Mouse (Mus musculus) liver, adult (tissue): ENCODE results near the gene Srgap1.

Experiments used
- GATA4 ChIP-seq: IDR thresholded peaks from 2 replicates; pipeline ENCODE4 v1.6.1; 2014; ENCODE audit warnings: mild to moderate bottlenecking, low read length; ENCODE audit not compliant: insufficient replicate concordance

Srgap1 gene

GRCm38 (mm10) chr10:122030420-122030819 lies 16.7 kb downstream of the Srgap1 start:
- no peak for TF ChIP-seq GATA4

GRCm38 (mm10) chr10:122029738-122030137 lies 17.4 kb downstream of the Srgap1 start:
- TF ChIP-seq GATA4: no peak; the same call in 1 of the 2 replicates

- TF ChIP-seq GATA4: no peak
Measured at GRCm38 (mm10) chr10:122025198-122025597, 21.9 kb downstream of the Srgap1 start.

- no peak for TF ChIP-seq GATA4
Measured at GRCm38 (mm10) chr10:122020906-122021305, 26.2 kb downstream of the Srgap1 start.

GRCm38 (mm10) chr10:122020255-122020654 lies 26.9 kb downstream of the Srgap1 start:
- no peak; the same call in 1 of the 2 replicates for TF ChIP-seq GATA4

- TF ChIP-seq GATA4: no peak
Measured at GRCm38 (mm10) chr10:122018594-122019048, 28.5 kb downstream of the Srgap1 start.

- TF ChIP-seq GATA4: no peak
Measured at GRCm38 (mm10) chr10:122017743-122018142, 29.4 kb downstream of the Srgap1 start.

- no peak for TF ChIP-seq GATA4
Measured at GRCm38 (mm10) chr10:122017063-122017462, 30.1 kb downstream of the Srgap1 start.

- peak; percentile 49; the same call in 1 of the 2 replicates for TF ChIP-seq GATA4
Measured at GRCm38 (mm10) chr10:122016631-122017030, 30.5 kb downstream of the Srgap1 start.

- no peak for TF ChIP-seq GATA4
Measured at GRCm38 (mm10) chr10:122012321-122012720, 34.8 kb downstream of the Srgap1 start.

- peak; percentile 79; the same call in 1 of the 2 replicates for TF ChIP-seq GATA4
Measured at GRCm38 (mm10) chr10:122008731-122009391, 38.3 kb downstream of the Srgap1 start.

GRCm38 (mm10) chr10:122008370-122008730 lies 38.8 kb downstream of the Srgap1 start:
- no peak for TF ChIP-seq GATA4

- peak; percentile 30; the same call in 1 of the 2 replicates for TF ChIP-seq GATA4
Measured at GRCm38 (mm10) chr10:122006606-122007005, 40.5 kb downstream of the Srgap1 start.

- no peak for TF ChIP-seq GATA4
Measured at GRCm38 (mm10) chr10:122006151-122006550, 41.0 kb downstream of the Srgap1 start.

- TF ChIP-seq GATA4: no peak; the same call in 1 of the 2 replicates
Measured at GRCm38 (mm10) chr10:122005560-122005959, 41.6 kb downstream of the Srgap1 start.

- no peak for TF ChIP-seq GATA4
Measured at GRCm38 (mm10) chr10:122002930-122003329, 44.2 kb downstream of the Srgap1 start.

- no peak for TF ChIP-seq GATA4
Measured at GRCm38 (mm10) chr10:121998806-121999205, 48.3 kb downstream of the Srgap1 start.
